Mouse (Mus musculus): ENCODE measurements at regions not wholly inside any gene's neighbourhood (a gene's known extent, or its start where the extent isn't known, plus 50 kb on each side); places are given as distances from the start of the nearest gene placed in this dataset.

DNA sequence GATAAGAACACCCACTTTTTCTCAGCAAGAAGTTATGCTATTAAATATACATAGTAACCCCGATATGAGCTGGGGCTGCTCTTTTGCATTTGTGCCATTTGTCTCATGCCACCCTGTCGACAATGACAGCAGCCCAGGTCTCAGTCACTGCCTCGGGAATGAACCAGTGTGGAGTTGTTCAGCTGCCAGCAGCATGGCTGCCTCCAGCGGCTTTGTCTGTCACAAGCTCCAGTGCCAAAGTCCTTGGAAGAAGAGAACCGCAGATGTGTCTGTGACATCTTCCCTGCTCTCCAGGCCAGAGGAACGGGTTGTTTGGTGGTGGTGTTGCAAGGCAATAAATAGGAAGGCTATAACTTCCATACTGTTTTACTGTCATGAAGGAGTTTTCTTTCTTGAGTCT is 130.7 kb downstream of the Cep170 start:
- in situ Hi-C loops (cut with MboI, MseI): no loop called here

DNA sequence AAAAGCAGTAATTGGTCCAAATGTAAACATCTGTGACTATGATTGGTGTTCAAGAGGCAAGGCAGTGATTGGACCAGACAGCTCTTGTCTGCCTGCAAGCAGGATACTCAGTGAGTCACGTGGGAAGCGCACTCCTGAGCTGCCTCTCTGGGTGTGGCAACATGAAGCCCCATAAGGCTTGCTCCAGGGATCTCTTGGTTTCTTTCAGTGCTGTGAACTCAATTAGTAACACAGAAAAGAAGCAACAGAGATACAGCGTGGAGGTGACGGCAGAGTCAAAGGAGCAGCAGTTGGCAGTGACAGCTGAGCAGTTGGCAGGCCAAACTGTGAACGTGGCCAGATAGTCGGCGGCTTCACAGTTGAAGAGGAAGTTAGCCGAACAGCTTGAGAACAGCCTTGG is 131.9 kb downstream of the Cep170 start:
- in situ Hi-C loops (cut with MboI, MseI): no loop called here

DNA sequence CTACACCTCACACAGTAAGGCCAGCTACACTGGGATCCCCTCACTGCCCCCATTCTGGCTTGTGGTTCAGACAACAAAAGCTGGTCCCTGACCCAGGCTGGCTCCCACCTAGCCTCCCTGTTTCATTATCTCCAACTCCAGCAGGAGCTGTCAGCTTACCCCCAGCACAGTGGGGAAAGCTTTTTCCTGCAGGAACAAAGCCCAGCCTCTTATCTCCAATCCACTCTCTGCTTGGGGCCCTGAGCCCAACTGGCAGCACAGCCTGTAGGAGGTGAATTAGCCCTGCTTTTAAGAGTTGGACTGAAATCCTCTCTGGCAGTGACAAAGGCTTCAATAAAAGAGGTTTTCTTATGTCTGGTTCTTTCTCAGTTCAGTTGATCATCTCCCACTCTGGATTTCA is 138.7 kb downstream of the Cep170 start:
- in situ Hi-C loops (cut with MboI, MseI): no loop called here

DNA sequence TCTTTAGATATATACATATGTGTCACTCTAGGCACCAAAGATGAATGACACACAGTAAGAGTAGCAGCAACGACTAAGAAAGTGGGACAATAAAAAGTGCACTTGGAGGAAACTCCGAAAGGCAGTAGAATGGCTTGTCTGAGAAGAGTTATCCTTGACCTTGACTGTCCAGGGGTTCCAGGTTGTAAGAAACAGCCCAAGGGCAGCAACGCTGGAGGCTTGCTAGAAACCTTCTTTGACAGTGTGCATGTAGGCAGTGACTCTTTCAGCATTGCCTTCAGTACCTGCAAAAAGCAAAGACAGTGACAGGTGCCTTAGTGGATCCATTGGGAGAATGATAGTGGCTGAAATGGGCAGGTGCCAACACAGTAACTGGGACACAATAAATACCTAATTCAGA is 142.8 kb downstream of the Cep170 start:
- in situ Hi-C loops (cut with MboI, MseI): no loop called here

DNA sequence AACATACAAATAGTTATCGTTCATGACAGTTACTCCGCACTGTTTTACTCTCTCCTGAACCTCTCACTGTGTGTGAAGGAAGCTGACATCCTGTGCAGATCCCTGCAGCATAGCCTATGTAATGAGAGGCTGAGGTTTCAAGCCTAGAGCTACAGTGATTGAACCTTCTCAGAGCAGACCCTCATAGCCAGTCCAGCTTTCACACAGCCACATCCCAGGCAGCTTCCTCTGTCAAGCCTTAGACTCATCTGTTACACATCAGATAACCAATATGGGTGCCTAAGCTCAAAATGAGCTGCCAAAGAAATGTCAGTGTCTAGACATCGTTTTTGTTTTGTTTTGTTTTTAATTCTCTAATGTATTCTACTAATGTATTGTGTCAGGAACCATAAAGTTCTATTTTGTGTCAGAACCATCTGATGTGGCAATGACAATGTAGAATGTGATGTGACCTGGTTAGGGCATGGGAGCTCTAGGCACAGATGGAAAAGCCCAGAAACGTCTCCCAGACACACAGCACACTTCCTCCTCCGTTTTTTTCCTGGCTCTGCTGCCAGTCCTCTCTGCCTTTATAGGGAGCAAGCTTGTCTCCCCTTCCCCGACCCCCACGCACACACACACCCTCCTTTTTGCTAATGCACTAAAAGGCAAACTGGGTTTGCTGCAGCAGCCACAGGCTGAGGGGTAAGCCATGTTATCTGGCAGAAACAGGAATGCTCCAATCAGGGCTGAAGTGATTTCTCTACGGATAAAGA is 146.1 kb downstream of the Cep170 start:
- in situ Hi-C loops (cut with MboI, MseI): no loop called here

DNA sequence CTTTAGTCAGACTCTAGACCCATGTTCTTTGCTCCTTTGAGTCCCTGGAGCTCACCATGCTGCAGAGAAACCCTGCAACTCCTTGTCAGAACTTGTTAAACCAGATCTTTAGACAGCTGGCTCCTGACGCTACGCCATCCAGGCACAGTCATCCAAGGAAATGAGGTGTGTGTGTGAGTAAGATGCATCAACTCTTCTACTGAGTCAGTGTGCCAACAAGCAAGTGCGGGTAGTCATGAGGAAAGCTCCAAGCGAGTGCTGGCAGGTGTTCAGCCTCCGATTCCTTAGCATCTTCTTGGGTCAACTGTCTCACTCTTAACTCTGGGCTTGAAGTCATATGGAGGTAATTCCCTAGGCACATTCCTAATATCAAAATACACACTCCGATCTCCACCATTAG is 153.6 kb downstream of the Cep170 start:
- in situ Hi-C loops (cut with MboI, MseI): no loop called here

DNA sequence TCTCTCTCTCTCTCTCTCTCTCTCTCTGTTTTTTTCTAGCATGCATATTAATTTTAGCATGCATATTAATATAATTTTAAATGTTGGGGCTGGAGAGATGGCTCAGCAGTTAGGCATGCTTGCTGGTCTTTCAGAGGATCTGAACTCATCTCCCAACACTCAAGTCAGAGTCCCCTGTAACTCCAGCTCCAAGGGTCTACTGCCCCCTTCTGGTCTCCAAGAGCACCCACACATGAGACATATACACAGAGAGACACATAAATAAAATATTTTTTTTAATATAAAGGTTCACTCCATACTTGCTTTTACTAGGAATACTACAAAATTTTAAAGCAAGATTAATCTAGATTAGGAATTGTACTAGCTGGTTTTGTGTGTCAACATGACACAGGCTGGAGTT is 155.2 kb downstream of the Cep170 start:
- in situ Hi-C loops (cut with MboI, MseI): no loop called here

DNA sequence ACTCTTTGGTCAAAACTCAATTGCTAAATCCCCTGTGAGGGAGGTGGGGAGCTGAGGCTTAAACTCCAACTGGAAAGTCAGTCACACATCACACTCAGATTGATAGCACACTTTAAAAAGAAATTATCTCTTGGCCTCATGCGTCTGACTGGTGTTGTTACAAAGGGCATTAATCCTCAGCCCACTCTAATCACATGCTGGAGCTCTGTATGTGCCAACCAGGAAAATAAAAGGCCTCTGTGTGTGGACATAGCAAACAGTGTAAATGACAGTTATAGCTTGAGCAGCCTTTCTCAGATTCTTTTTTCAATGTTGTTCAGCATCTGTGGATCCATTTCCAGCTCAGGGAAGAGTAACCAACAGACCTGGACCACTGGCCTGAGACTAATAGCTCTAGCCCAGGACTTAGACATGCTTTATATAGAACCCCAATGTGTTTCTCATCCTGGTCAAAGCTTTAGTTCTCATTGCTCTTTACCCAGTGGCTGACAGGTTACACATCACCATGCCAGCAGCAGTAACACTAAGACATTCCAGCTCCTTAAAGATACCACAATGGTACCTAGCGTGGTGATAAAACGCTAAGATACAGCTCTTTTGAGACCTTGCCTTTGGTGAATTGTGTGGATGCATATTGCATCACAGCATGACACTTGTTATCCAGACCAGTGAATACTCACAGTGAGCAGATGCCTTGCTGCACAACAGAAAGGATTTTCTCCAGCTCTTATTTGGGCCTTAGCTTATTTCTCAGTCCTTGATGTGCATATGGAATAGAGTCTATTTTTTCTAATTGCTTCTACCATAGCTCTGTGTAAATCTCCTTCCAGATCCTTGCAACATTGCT is 158.2 kb downstream of the Cep170 start:
- in situ Hi-C loops (cut with MboI, MseI): no loop called here

DNA sequence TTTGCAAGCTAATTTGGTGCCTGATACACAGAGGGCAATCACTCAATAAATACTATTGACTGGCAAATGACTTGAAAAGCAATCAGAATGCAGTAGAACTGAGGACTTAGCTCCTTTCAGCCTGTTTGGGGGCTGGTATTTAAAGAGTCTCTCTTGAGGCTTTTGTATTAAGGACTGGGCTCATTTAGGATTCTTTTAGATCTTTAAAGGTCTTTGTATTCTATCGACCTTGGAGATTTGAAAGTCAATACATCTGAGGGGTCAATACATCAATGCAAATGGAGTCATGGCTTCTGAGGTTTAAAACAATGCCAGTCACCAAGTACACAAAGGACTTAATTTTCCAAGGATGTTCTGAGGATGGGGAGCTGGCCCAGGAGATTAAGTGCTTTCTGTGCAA is 169.6 kb downstream of the Cep170 start:
- in situ Hi-C loops (cut with MboI, MseI): no loop called here

DNA sequence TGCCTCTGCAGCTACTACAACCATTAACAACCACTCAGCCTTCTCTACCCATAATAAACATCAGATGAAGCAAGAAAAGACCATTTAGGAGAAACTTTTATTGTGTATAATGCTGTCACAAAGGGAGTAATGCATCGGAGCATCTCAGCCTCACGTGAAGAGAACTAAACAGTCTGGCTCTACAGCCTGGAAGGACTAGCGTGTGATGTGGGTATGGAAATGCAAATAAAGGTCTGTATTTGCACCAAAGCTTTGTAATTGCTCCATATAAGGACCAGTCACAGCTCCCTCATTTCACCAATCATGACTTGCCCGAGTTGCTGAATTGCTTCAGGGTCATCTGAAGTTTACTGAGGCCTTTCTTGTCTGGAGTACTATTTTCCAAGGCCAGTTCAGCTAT is 190.7 kb downstream of the Cep170 start:
- in situ Hi-C loops (cut with MboI, MseI): no loop called here

DNA sequence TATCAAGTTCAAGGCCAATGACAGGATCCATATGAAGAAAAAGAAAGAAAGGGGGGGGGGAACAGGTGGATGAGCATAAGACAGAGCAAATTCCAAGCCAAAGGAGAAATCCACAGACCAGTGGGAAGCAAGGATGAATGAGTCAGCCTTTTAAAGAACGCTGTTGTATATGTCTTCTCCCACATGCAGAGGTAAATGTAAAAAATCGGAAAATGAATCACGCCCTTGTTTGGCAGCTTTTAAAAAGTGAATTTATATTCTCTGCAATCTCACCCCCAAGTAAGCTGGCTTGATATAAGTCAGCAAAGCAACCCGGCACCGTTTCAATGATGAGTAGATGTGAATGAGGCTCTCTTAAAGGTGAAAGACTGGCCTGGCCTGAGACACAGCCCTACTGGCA is 191.7 kb downstream of the Cep170 start:
- in situ Hi-C loops (cut with MboI, MseI): no loop called here

DNA sequence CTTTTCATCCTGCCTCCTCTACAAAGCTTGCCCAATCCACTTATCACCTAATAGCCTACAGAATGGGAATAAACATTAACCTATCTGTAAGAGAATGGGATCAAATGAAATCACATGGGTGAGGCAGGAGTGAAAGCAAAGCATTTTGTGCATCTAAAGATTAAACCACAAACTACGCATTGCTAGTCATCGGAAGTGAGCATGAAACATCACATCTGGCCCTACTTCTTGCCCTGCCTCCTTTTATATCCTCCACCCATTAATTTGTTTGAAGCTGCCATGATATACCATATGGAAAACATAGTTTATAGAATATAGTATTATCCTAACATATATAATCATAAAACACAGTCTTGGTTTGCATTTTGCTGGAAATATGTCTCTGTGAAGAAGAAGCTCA is 192.6 kb downstream of the Cep170 start:
- in situ Hi-C loops (cut with MboI, MseI): no loop called here

DNA sequence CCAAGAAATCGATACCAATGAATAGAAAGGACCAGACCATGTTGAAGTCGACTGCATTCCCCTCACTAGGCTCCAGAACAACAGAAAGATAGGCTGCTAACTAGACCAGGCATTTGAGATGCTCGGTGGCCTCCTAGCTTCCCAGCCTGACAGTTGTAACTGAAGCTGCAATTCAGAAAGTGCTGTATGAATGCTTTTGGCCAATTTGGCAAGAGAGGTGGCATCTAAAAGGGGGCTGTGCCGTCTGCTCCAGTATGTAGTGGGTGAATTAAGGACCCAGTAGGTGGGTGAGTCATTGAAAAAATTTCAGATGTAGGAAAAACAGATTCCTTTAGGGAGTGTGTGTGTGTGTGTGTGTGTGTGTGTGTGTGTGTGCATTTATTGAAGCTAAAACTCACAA is 195.0 kb downstream of the Cep170 start:
- in situ Hi-C loops (cut with MboI, MseI): no loop called here

DNA sequence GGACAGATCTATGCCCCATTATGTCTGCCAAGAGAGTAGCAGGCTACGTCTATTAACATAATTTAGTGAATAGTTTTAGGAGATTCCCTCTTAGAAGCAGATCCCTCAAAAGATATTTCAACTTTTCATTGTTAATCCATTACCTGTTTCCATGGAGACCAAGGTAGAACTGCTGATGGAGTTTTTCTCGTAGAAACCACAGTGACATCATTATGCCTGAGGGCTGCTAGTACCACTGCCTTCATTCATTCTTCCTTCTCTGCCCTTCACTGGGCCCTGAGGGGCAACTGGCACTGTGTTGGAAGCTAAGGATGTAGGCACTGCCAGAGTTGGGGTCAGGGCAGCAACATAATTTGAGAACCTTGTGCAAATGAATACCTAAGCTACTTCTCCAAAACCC is 198.2 kb downstream of the Cep170 start:
- in situ Hi-C loops (cut with MboI, MseI): no loop called here

DNA sequence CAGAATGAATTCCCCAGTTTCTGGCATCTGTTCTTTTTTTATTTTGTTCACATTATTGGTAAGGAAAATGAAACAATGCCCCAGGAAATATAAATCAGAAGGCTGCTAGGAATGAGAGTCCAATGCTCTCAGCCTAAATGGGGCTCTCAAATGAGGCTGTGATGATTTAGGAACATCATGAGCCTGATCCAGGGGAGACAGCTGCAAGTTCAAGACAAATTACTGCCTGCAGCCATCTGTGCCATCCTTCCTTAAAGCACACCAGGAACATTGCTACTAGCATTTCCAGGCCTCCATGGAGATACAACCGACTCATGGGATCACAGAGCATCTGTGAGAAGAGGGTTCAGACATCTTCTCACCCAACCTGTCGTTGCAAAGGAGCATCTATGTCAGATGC is 219.6 kb downstream of the Cep170 start:
- in situ Hi-C loops (cut with MboI, MseI): no loop called here

DNA sequence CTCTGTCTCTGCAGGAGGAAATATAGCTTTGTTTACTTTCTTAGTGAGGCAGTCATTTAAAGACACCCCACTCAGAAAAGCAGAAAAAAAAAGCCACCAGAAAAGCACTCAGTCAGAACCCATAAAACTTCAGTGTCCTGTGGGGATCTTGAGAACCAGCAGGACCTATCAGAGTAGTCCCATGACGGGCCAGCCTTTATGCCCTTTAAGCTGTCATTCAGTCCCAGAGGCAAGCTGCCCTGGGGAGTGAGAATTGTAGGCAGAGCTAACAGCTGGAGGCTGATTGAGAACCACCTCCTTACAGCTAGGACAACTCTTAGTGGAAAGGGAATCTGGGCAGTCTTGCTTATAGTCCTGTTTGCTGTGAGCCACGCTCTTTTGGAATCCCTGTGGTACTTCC is 225.7 kb downstream of the Cep170 start:
- in situ Hi-C loops (cut with MboI, MseI): no loop called here

DNA sequence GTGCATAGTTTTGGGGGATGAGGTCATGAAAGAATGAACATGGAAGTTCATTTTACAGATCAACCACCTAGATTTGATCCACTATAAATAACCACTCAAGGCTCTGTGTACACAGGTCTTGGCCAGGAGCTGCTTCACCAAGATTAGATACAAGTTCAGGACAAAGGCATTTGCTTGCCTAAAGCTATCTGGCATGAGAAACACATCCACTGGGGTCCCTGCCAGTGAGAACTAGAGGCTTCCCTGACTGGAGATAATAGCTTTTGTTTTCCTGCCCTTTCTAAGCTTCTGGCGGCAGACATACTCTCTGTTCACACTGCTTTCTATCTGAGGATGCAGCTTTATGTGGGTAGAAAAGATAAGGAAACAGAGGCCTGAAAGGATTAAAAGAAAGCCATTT is 240.2 kb downstream of the Cep170 start:
- in situ Hi-C loops (cut with MboI, MseI): no loop called here

DNA sequence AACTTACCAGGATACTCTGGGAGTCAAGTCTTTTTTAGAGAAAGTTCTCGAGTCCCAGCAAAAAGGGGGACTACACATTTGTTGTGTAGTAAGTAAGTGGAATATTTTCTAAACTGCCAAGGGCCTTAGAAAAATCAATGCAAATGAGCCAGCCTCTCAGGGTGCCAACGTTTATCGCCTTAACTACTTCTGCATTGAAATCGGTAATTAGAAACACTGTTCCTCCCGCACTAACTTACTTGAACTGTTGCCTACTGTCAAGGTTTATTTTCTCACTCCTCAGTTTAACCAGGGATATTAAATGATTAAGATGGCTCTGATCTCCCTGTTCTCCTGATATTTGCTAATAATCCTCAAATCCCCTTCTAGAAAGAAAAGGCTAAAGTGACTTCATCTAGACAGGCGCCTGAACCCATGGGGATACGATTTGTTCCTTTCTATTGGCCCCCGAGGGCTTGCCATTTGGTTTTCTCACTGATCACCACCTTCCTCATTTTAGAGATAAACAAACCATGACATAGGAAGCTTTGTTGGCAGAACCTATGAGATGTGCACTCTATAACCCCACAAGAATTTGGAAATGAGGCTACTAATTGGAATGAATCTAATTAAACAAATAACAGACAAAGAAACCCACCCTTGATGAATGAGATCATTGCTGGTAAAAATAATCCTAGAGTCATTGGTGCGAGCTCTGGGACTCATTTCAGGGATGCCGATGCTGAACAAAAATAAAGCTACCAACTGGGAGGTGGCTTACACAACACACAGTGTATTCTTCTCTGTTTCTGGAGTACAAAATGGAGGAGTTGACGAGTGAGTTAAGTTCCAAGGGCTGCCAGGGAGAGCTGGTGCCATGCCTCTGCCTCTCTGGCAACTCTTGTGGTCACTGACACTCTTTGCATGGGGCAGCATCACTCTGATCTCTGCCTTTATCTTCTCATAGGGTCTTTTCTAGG is 255.1 kb downstream of the Cep170 start:
- in situ Hi-C loops (cut with MboI, MseI): no loop called here

DNA sequence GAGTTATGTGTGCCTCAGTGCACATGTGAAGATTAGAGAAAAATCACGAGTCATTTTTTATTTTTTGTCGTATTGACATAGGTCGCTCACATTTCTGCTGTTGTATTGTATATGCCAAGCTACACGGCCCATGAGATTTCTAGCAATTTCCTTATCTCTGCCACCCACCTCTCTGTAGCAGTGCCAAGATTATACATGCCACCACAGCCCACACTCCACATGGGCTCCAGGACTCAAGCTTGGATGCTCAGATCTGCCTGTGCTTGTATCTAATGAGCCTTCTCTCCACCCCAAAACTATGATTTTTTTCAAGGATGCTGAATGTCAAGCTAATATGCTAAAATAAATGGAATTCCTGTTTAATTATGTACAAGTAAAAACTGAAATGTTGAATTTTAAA is 259.3 kb upstream of the Pld5 start:
- in situ Hi-C loops (cut with MboI, MseI): no loop called here

DNA sequence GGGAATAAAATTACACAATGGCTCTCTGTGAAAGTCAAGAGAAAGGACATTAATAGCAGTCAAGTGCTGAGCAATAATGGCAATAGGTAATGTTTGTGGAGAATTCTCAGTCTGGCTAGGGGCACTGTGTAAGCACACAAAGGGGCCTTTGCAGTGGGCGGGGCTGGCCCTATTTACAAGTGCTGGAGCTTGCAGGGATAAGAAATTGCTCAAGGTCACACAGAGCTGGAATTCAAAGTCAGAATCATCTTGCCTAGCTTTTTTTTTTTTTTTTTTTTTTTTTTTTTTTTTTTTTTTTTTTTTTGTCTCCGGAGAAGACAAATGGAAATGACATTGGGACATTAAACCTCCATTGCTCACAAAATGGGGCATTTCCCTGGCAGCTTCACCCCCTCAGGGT is 253.9 kb upstream of the Pld5 start:
- in situ Hi-C loops (cut with MboI, MseI): no loop called here

DNA sequence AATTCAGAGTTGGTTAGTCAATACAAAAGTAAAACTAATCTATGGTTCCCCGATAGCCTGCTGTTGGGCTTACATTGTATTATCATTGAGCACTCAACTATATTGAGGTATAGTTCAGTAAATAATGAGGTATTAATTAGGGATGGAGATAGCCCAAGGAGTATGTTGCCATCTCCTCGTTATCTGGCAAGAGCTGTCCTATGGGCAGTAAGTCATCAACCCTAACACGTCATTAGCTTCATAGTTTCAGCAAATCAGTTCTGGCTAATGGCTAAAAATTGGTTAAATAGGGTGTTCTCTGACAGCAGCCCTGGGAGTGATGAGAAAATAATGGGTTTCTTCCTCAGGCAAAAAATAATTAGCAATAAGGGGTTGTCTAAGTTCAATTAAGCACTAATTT is 236.4 kb upstream of the Pld5 start:
- in situ Hi-C loops (cut with MboI, MseI): no loop called here

DNA sequence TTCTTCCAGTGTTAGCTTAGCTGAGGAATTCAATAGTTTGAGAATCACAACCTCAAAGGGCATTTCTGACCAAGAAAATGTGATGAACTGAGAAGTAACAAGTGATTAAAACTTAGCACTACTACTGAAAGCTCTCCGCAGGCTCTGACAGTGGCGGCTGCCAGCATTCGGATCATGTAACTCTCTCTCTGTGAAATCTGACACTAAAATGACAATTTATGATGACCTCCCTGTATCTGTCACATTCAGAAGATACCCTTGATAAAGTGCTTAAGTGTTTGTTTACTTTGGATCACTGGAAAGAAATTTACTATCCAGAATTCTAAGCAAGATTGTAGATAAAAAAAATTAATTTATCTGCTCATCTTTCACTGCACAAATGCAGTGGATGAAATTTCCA is 230.3 kb upstream of the Pld5 start:
- in situ Hi-C loops (cut with MboI, MseI): no loop called here

Measured in T-helper 1 cell (primary cell).